Mouse (Mus musculus): ENCODE measurements around the gene St8sia1.
A peak's percentile ranks its signal among the peaks of the same experiment; 100 is the strongest.

Gene St8sia1

GRCm38 (mm10) chr6:142979665-142980660 is 15.7 kb upstream of the St8sia1 start:
- DNase-seq (ENCODE audit: low spot score), result no peak

GRCm38 (mm10) chr6:142977221-142977620 is 13.0 kb upstream of the St8sia1 start:
- no peak for DNase-seq (ENCODE audit: low spot score)

GRCm38 (mm10) chr6:142973289-142973688 is 9.0 kb upstream of the St8sia1 start:
- DNase-seq (ENCODE audit: low spot score), result no peak

GRCm38 (mm10) chr6:142972205-142972604 is 8.0 kb upstream of the St8sia1 start:
- DNase-seq (ENCODE audit: low spot score), result no peak

GRCm38 (mm10) chr6:142967407-142967806 is 3.2 kb upstream of the St8sia1 start:
- no peak for DNase-seq (ENCODE audit: low spot score)

GRCm38 (mm10) chr6:142964531-142965385 is 506 bp upstream of the St8sia1 start:
- peak; percentile 77 for DNase-seq (ENCODE audit: low spot score)

- DNase-seq (ENCODE audit: low spot score), result no peak
Measured at GRCm38 (mm10) chr6:142963480-142964075, 674 bp downstream of the St8sia1 start.

- no peak for DNase-seq (ENCODE audit: low spot score)
Measured at GRCm38 (mm10) chr6:142962881-142963280, 1.4 kb downstream of the St8sia1 start.

GRCm38 (mm10) chr6:142962476-142962875 is 1.8 kb downstream of the St8sia1 start:
- no peak for DNase-seq (ENCODE audit: low spot score)

GRCm38 (mm10) chr6:142961721-142962455 is 2.4 kb downstream of the St8sia1 start:
- no peak for DNase-seq (ENCODE audit: low spot score)

- no peak for DNase-seq (ENCODE audit: low spot score)
Measured at GRCm38 (mm10) chr6:142956556-142956955, 7.7 kb downstream of the St8sia1 start.

GRCm38 (mm10) chr6:142955281-142955680 is 9.0 kb downstream of the St8sia1 start:
- no peak for DNase-seq (ENCODE audit: low spot score)

GRCm38 (mm10) chr6:142953189-142953588 is 11.1 kb downstream of the St8sia1 start:
- no peak for DNase-seq (ENCODE audit: low spot score)

GRCm38 (mm10) chr6:142952361-142952954 is 11.8 kb downstream of the St8sia1 start:
- DNase-seq (ENCODE audit: low spot score), result no peak

GRCm38 (mm10) chr6:142951564-142952308 is 12.5 kb downstream of the St8sia1 start:
- no peak for DNase-seq (ENCODE audit: low spot score)

- DNase-seq (ENCODE audit: low spot score), result no peak
Measured at GRCm38 (mm10) chr6:142950354-142950753, 13.9 kb downstream of the St8sia1 start.

GRCm38 (mm10) chr6:142948955-142949357 is 15.3 kb downstream of the St8sia1 start:
- DNase-seq (ENCODE audit: low spot score), result no peak

- no peak for DNase-seq (ENCODE audit: low spot score)
Measured at GRCm38 (mm10) chr6:142947029-142947428, 17.2 kb downstream of the St8sia1 start.

- DNase-seq (ENCODE audit: low spot score), result no peak
Measured at GRCm38 (mm10) chr6:142946069-142946871, 18.0 kb downstream of the St8sia1 start.

GRCm38 (mm10) chr6:142945461-142945860 is 18.8 kb downstream of the St8sia1 start:
- DNase-seq (ENCODE audit: low spot score), result no peak
